Mouse (Mus musculus): ENCODE measurements around the gene Zfyve21. TPM values are rescaled to one million over a fixed set of nuclear protein-coding genes. Genes with fewer than 3 reads are reported as not detected.

Gene Zfyve21
- polyA plus RNA-seq, 1 experiment from 2014 or later, result 95.6 TPM

DNA sequence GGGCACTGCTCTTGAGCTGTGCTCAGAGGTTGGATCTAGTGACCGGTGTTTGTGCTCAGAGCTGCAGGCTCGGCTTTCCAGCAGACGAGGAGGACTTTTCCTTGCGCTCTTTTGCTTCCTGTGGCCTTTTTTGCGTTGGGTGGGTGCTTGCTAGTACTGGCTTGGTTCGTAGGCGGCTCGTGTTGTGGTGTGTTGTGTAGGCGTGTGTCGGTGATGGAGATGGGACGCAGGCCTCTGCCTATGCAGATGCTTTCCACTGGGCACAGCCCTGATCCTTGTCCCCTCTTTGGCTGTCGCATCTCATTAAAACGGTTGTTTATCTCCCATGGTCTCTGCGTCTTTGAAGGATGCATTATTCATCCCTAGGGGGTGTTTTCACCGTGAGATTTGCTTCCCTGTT, 39.1 kb upstream of the Zfyve21 start:
- ATAC-seq (replicated peaks; ENCODE audit: low FRiP score), result no peak
- H3K36me3 ChIP-seq (ENCODE audit: control insufficient read depth, insufficient read depth, low read length), result peaks cover 55% of the 10 kb centered on the region
- no peak overlapping the region for H3K4me3 ChIP-seq (ENCODE audit: low read depth, low read length)
- H3K27ac ChIP-seq (ENCODE audit: low read depth, low read length), result no peak overlapping the region
- H3K4me2 ChIP-seq, result no peak overlapping the region
- H3K9me3 ChIP-seq (ENCODE audit: control insufficient read depth, low read length), result no peaks in the 10 kb centered on the region
- 87% methylated on average over 15 of the region's 15 CpGs for WGBS
- DNase-seq (ENCODE audit: low spot score), result no peak
- H3K4me1 ChIP-seq (replicated peaks; ENCODE audit: control insufficient read depth, insufficient read depth, low read length), result no peaks in the 10 kb centered on the region
- H3K9ac ChIP-seq (ENCODE audit: low read depth, low read length), result no peak overlapping the region
- H3K27me3 ChIP-seq (replicated peaks; ENCODE audit: control insufficient read depth, insufficient read depth, low read length), result no peaks in the 10 kb centered on the region

DNA sequence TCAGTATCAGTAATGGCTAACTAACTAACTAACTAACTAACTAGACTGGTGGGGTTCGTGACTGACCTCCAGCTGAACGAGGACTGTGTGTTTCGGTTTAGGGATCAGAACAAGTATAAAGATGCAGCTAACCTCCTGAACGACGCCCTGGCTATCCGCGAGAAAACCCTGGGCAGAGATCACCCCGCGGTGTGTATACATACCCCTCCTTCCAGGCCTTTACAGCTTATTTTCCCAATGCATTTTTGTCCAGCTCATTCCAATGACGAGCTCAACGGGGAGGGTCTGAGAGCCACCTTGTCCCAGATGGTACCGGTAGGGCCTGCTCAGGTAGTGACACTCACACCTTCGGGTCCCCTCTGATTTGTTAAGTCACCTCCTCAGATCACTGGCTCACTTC, 36.1 kb upstream of the Zfyve21 start:
- H3K36me3 ChIP-seq (ENCODE audit: control insufficient read depth, insufficient read depth, low read length), result peaks cover 65% of the 10 kb centered on the region
- DNase-seq (ENCODE audit: low spot score) (no peak), ATAC-seq (replicated peaks; ENCODE audit: low FRiP score) (peak; percentile 40; the same call in 1 of the 2 replicates)
- H3K9me3 ChIP-seq (ENCODE audit: control insufficient read depth, low read length), result no peaks in the 10 kb centered on the region
- 90% methylated on average over 13 of the region's 13 CpGs for WGBS
- no peaks in the 10 kb centered on the region for H3K27me3 ChIP-seq (replicated peaks; ENCODE audit: control insufficient read depth, insufficient read depth, low read length)
- H3K4me1 ChIP-seq (replicated peaks; ENCODE audit: control insufficient read depth, insufficient read depth, low read length), result no peaks in the 10 kb centered on the region
- no peak overlapping the region for H3K9ac ChIP-seq (ENCODE audit: low read depth, low read length)
- H3K4me3 ChIP-seq (ENCODE audit: low read depth, low read length), result no peak overlapping the region
- no peak overlapping the region for H3K4me2 ChIP-seq
- no peak overlapping the region for H3K27ac ChIP-seq (ENCODE audit: low read depth, low read length)

DNA sequence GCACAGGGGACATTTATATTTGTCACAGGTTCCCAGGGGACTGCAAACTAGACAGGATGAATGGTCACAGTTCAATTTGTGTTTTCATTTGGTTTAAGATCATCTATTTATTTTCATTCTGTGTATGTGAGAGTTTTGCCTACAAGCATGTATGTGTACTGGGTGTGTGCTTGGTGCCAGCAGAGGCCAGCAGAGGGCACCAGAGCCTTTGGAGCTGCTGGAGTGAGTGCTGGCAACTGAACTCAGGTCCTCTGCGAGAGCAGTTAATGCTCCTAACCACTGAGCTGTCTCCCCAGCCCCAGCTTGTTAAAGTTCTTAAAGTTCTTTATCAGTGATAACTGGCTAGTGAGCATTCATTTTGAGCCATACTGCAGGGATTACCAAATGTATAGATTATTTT, 34.4 kb upstream of the Zfyve21 start:
- H3K4me2 ChIP-seq, result no peak overlapping the region
- 88% methylated on average over 1 of the region's 1 CpGs for WGBS
- no peak overlapping the region for H3K9ac ChIP-seq (ENCODE audit: low read depth, low read length)
- no peak for DNase-seq (ENCODE audit: low spot score)
- no peak overlapping the region for H3K4me3 ChIP-seq (ENCODE audit: low read depth, low read length)
- peaks cover 64% of the 10 kb centered on the region for H3K36me3 ChIP-seq (ENCODE audit: control insufficient read depth, insufficient read depth, low read length)
- H3K27ac ChIP-seq (ENCODE audit: low read depth, low read length), result no peak overlapping the region
- no peaks in the 10 kb centered on the region for H3K4me1 ChIP-seq (replicated peaks; ENCODE audit: control insufficient read depth, insufficient read depth, low read length)
- no peaks in the 10 kb centered on the region for H3K27me3 ChIP-seq (replicated peaks; ENCODE audit: control insufficient read depth, insufficient read depth, low read length)
- no peaks in the 10 kb centered on the region for H3K9me3 ChIP-seq (ENCODE audit: control insufficient read depth, low read length)
- no peak for ATAC-seq (replicated peaks; ENCODE audit: low FRiP score)

DNA sequence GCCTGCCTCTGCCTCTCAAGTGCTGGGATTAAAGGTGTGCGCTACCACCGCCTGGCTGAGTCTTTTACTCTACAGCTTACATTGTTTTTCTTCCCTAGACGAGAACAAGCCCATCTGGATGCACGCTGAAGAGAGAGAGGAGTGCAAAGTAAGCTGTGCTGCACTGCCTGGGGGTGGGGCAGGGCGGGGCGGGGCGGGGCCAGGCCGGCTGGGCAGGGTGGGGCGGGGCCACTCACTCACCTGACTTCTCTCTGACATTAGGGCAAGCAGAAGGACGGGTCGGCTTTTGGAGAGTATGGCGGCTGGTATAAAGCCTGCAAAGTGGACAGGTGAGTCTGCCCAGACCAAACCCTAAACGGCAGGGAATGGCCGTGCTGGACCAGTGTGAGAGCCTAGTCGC, 28.8 kb upstream of the Zfyve21 start:
- DNase-seq (ENCODE audit: low spot score) (no peak), ATAC-seq (replicated peaks; ENCODE audit: low FRiP score) (no peak)
- peaks cover 55% of the 10 kb centered on the region for H3K36me3 ChIP-seq (ENCODE audit: control insufficient read depth, insufficient read depth, low read length)
- no peak overlapping the region for H3K9ac ChIP-seq (ENCODE audit: low read depth, low read length)
- WGBS, result 69% methylated on average over 15 of the region's 15 CpGs
- peaks cover 8% of the 10 kb centered on the region for H3K4me1 ChIP-seq (replicated peaks; ENCODE audit: control insufficient read depth, insufficient read depth, low read length)
- H3K9me3 ChIP-seq (ENCODE audit: control insufficient read depth, low read length), result no peaks in the 10 kb centered on the region
- H3K27ac ChIP-seq (ENCODE audit: low read depth, low read length), result no peak overlapping the region
- H3K4me2 ChIP-seq, result no peak overlapping the region
- no peak overlapping the region for H3K4me3 ChIP-seq (ENCODE audit: low read depth, low read length)
- H3K27me3 ChIP-seq (replicated peaks; ENCODE audit: control insufficient read depth, insufficient read depth, low read length), result no peaks in the 10 kb centered on the region

DNA sequence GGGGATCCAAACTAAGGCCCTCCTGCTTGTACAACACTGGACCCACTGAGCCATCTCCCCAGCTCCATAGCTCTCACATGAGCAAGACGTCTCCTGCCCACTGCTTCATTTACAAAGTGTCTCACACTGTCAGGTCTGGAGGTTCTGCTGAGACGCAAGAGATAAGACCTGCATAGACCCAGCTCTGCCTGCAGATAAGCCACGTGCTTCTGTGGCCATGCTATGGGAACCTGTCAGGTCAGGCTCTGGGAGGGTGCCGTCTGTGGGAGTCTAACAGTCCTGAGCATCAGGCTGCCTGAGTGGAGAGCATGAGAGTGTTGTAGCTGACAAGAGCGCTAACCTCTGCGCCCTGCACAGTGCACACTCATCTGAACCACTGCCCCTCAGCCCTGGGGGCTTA, 27.0 kb upstream of the Zfyve21 start:
- H3K9me3 ChIP-seq (ENCODE audit: control insufficient read depth, low read length), result no peaks in the 10 kb centered on the region
- WGBS, result 61% methylated on average over 6 of the region's 6 CpGs
- peak; percentile 84 for ATAC-seq (replicated peaks; ENCODE audit: low FRiP score)
- H3K27me3 ChIP-seq (replicated peaks; ENCODE audit: control insufficient read depth, insufficient read depth, low read length), result no peaks in the 10 kb centered on the region
- no peak overlapping the region for H3K4me3 ChIP-seq (ENCODE audit: low read depth, low read length)
- H3K36me3 ChIP-seq (ENCODE audit: control insufficient read depth, insufficient read depth, low read length), result peaks cover 57% of the 10 kb centered on the region
- H3K4me2 ChIP-seq, result no peak overlapping the region
- H3K4me1 ChIP-seq (replicated peaks; ENCODE audit: control insufficient read depth, insufficient read depth, low read length), result peaks cover 8% of the 10 kb centered on the region
- no peak overlapping the region; the same call in 1 of the 2 replicates for H3K9ac ChIP-seq (ENCODE audit: low read depth, low read length)
- no peak overlapping the region; the same call in 1 of the 2 replicates for H3K27ac ChIP-seq (ENCODE audit: low read depth, low read length)
- no peak for DNase-seq (ENCODE audit: low spot score)

DNA sequence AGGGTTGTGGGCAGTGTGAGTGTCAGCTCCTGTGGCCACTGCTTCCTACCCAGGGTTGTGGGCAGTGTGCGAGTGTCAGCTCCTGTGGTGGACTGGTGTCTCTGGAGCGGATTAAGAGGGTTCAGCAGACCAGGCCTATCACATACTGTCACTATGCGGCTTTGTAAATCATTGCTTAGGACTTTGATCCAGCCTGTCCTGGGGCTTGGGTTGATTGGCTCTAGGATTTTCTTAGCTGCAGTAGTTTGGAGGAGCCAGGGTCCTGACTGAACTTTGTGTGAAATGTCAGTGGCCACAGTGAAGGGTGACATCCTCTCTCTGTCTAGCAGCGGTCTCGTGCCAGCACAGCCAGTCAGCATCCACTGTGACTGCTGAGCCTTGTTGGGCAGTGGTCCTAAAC, 23.9 kb upstream of the Zfyve21 start:
- 73% methylated on average over 5 of the region's 5 CpGs for WGBS
- DNase-seq (ENCODE audit: low spot score) (no peak), ATAC-seq (replicated peaks; ENCODE audit: low FRiP score) (peak; percentile 18; the same call in 1 of the 2 replicates)
- Histone ChIP-seq H3K27ac (ENCODE audit: low read depth, low read length) (peak overlapping the region; percentile 44), H3K4me1 (replicated peaks; ENCODE audit: control insufficient read depth, insufficient read depth, low read length) (peaks cover 17% of the 10 kb centered on the region), H3K36me3 (ENCODE audit: control insufficient read depth, insufficient read depth, low read length) (peaks cover 59% of the 10 kb centered on the region), H3K9me3 (ENCODE audit: control insufficient read depth, low read length) (no peaks in the 10 kb centered on the region), H3K4me3 (ENCODE audit: low read depth, low read length) (no peak overlapping the region), H3K9ac (ENCODE audit: low read depth, low read length) (no peak overlapping the region), H3K4me2 (no peak overlapping the region), H3K27me3 (replicated peaks; ENCODE audit: control insufficient read depth, insufficient read depth, low read length) (no peaks in the 10 kb centered on the region)

DNA sequence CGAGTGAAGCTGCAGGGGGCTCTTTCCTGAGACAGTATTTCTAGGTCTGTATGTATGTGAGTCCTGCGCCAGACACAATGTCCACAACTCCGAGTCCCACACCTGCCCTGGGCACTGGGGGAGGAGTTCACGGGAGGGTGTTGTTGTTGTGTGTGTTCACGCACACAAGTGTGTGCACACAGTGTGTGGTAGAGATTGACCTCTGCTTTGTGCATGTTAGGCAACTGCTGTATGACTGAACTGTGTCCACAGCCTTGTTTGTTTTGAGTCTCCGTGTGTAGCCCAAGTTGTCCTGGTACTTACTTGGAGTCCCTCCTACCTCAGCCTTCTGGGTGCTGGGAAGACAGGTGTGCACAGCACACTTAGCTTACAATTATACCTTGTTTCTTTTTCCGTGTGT, 23.3 kb upstream of the Zfyve21 start:
- Histone ChIP-seq H3K4me1 (replicated peaks; ENCODE audit: control insufficient read depth, insufficient read depth, low read length) (peaks cover 17% of the 10 kb centered on the region), H3K36me3 (ENCODE audit: control insufficient read depth, insufficient read depth, low read length) (peaks cover 61% of the 10 kb centered on the region), H3K4me2 (no peak overlapping the region), H3K9me3 (ENCODE audit: control insufficient read depth, low read length) (no peaks in the 10 kb centered on the region), H3K4me3 (ENCODE audit: low read depth, low read length) (no peak overlapping the region), H3K27ac (ENCODE audit: low read depth, low read length) (peak overlapping the region; percentile 44), H3K27me3 (replicated peaks; ENCODE audit: control insufficient read depth, insufficient read depth, low read length) (no peaks in the 10 kb centered on the region), H3K9ac (ENCODE audit: low read depth, low read length) (no peak overlapping the region)
- WGBS, result 87% methylated on average over 7 of the region's 7 CpGs
- ATAC-seq (replicated peaks; ENCODE audit: low FRiP score) (no peak), DNase-seq (ENCODE audit: low spot score) (no peak)

DNA sequence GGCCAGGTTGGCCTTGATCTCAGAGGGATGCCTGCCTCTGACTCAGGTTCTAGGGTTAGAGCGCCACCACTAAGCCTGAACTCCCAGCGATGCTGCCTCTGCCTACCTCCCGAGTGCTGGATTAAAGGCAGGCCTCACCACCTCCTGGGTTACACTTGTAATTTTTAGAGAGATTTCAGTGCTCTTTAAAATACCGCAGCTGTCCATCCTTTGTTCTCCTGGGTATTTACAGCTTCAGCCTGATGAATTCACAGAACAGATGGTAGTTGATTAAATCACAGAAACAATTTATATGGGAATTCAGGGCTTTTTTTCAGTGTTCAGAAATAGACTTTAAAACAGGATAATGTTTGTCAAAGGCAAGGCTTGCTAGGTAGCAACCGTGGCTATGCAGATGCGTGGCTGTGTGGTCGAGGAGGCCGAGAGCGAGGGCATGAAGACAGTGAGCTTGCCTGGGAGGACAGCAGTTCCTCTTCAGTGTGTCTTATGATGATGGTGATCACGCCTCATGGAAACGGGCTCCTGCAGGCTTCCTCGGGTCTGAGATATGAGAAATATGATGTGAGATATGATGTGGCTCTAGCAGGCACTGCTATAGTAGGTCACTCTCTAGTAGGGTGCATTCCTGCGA, 22.4 kb upstream of the Zfyve21 start:
- Histone ChIP-seq H3K27ac (ENCODE audit: low read depth, low read length) (no peak overlapping the region), H3K9me3 (ENCODE audit: control insufficient read depth, low read length) (no peaks in the 10 kb centered on the region), H3K27me3 (replicated peaks; ENCODE audit: control insufficient read depth, insufficient read depth, low read length) (no peaks in the 10 kb centered on the region), H3K4me3 (ENCODE audit: low read depth, low read length) (no peak overlapping the region), H3K36me3 (ENCODE audit: control insufficient read depth, insufficient read depth, low read length) (peaks cover 63% of the 10 kb centered on the region), H3K4me1 (replicated peaks; ENCODE audit: control insufficient read depth, insufficient read depth, low read length) (peaks cover 16% of the 10 kb centered on the region), H3K4me2 (no peak overlapping the region), H3K9ac (ENCODE audit: low read depth, low read length) (no peak overlapping the region)
- no peak for ATAC-seq (replicated peaks; ENCODE audit: low FRiP score)
- WGBS, result 91% methylated on average over 13 of the region's 13 CpGs
- no peak for DNase-seq (ENCODE audit: low spot score)

DNA sequence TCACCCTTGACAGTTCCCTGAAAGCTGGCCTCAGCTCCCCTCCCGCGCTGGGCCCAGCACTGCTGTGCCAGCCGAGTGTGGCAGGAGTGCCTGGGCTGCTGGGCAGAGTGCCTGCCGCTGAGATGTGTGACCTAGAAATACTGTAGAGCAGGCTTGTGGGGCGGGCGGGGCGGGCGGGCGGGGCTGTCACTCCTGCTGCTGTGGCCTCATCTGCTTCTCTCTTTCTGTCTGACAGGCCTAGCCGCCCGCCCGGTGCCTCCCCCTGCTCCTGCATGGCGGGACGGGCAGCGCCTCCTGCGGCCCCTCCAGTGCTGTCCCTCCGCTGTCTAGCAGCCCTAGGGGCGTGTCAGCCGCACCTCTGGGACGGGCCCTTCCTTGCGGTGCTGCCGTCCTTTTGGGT, 19.9 kb upstream of the Zfyve21 start:
- Histone ChIP-seq H3K4me3 (ENCODE audit: low read depth, low read length) (no peak overlapping the region), H3K4me2 (no peak overlapping the region; the same call in 1 of the 2 replicates), H3K9me3 (ENCODE audit: control insufficient read depth, low read length) (no peaks in the 10 kb centered on the region), H3K9ac (ENCODE audit: low read depth, low read length) (no peak overlapping the region), H3K4me1 (replicated peaks; ENCODE audit: control insufficient read depth, insufficient read depth, low read length) (peaks cover 9% of the 10 kb centered on the region), H3K36me3 (ENCODE audit: control insufficient read depth, insufficient read depth, low read length) (peaks cover 45% of the 10 kb centered on the region), H3K27me3 (replicated peaks; ENCODE audit: control insufficient read depth, insufficient read depth, low read length) (no peaks in the 10 kb centered on the region), H3K27ac (ENCODE audit: low read depth, low read length) (no peak overlapping the region)
- 70% methylated on average over 21 of the region's 22 CpGs for WGBS
- DNase-seq (ENCODE audit: low spot score), result no peak
- peak; percentile 73 for ATAC-seq (replicated peaks; ENCODE audit: low FRiP score)
